Mouse (Mus musculus) fibroblast of lung, adult 2 months (primary cell): Measurements from ENCODE around the gene Fat4.
A peak's percentile ranks its signal among the peaks of the same experiment; 100 is the strongest.

Source experiments
- DNase-seq: peaks from one replicate; pipeline ENCODE4 v3.0.0-alpha.2; 2011; ENCODE audit warnings: low read depth

The Fat4 gene

GRCm38 (mm10) chr3:38907676-38908425, 21.1 kb downstream of the Fat4 start:
- no peak for DNase-seq

- no peak for DNase-seq
These were observed 21.8 kb downstream of the Fat4 start for GRCm38 (mm10) chr3:38908426-38909111.

- no peak for DNase-seq
These were observed 26.2 kb downstream of the Fat4 start for GRCm38 (mm10) chr3:38912768-38913487.

GRCm38 (mm10) chr3:38913488-38914105, 26.9 kb downstream of the Fat4 start:
- no peak for DNase-seq

- no peak for DNase-seq
These were observed 32.2 kb downstream of the Fat4 start for GRCm38 (mm10) chr3:38918926-38919325.

- no peak for DNase-seq
These were observed 34.3 kb downstream of the Fat4 start for GRCm38 (mm10) chr3:38921031-38921430.

GRCm38 (mm10) chr3:38923251-38923686, 36.5 kb downstream of the Fat4 start:
- no peak for DNase-seq

GRCm38 (mm10) chr3:38928076-38928686, 41.4 kb downstream of the Fat4 start:
- DNase-seq: no peak

GRCm38 (mm10) chr3:38928751-38929150, 42.0 kb downstream of the Fat4 start:
- DNase-seq: peak; percentile 57

- DNase-seq: no peak
These were observed 48.0 kb downstream of the Fat4 start for GRCm38 (mm10) chr3:38934780-38935179.

- DNase-seq: peak; percentile 67
These were observed 49.7 kb downstream of the Fat4 start for GRCm38 (mm10) chr3:38936485-38936884.

GRCm38 (mm10) chr3:38937159-38937558, 50.4 kb downstream of the Fat4 start:
- peak; percentile 44 for DNase-seq

GRCm38 (mm10) chr3:38938136-38938535, 51.4 kb downstream of the Fat4 start:
- DNase-seq: no peak

- no peak for DNase-seq
These were observed 52.8 kb downstream of the Fat4 start for GRCm38 (mm10) chr3:38939573-38939972.

- no peak for DNase-seq
These were observed 53.6 kb downstream of the Fat4 start for GRCm38 (mm10) chr3:38940327-38940726.

- DNase-seq: no peak
These were observed 58.4 kb downstream of the Fat4 start for GRCm38 (mm10) chr3:38945157-38945556.

GRCm38 (mm10) chr3:38947706-38948105, 61.0 kb downstream of the Fat4 start:
- DNase-seq: no peak

GRCm38 (mm10) chr3:38952602-38953001, 65.9 kb downstream of the Fat4 start:
- DNase-seq: no peak

GRCm38 (mm10) chr3:38954196-38954595, 67.5 kb downstream of the Fat4 start:
- no peak for DNase-seq

- no peak for DNase-seq
These were observed 69.4 kb downstream of the Fat4 start for GRCm38 (mm10) chr3:38956012-38956648.

- no peak for DNase-seq
These were observed 70.4 kb downstream of the Fat4 start for GRCm38 (mm10) chr3:38957186-38957585.
